Comparison of ENCODE assay signal across 27 mouse cellular contexts in the genomic region with DNA sequence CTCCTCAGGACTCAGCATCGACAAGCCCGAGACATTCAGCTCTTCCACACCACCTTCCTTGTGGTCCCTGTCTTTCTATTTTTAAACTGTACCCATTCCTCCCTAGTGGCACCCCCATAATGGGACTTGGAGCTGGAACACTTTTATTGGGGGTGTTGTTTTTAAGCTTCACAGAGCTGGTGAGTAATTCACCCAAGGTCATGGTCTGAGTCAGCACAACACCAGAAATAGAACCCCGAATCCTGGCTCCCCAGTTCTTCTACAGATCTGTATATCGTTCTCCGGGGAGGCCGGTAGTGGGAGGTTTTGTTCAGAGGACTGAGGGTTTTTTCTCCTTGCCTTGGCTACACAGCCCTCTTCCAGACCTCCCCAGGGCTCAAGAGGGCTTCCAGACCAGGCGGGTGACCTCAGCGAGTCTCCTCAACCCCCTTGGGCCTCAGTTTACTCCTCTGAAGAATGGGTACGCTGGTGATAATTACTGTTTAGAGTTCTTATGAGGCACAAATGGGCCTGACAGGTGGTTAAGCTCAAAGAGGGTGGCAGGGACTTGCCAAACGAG. TPM values are rescaled to one million over a fixed set of nuclear protein-coding genes. Genes with fewer than 3 reads are reported as not detected.
DNase-seq lines count a peak whose midpoint lies in the region; ATAC-seq lines count a peak whose summit lies in the region.
"Had no signal": no experiment of that assay in that cellular context is flagged by ENCODE, and none has a peak within 500 bp of the region (broad histone marks: within the 10 kb centered on the region; RNA-seq: fewer than 3 reads in every experiment).

No protein-coding gene starts in this region.

- 88% methylated on average over 10 of the region's 10 CpGs for WGBS in hindbrain, embryonic 16.5 days

- H3K4me2 ChIP-seq in hindbrain, embryonic 16.5 days (ENCODE audit: low read length), result peak overlapping the region; percentile 63
- H3K4me2 ChIP-seq: embryonic facial prominence, embryonic 12.5 days had no signal

- H3K4me1 ChIP-seq in hindbrain, embryonic 16.5 days (ENCODE audit: control insufficient read depth, insufficient read depth, low read depth, low read length), result peaks cover 30% of the 10 kb centered on the region

- no peaks in the 10 kb centered on the region for H3K27me3 ChIP-seq in hindbrain, embryonic 16.5 days (replicated peaks; ENCODE audit: control insufficient read depth, insufficient read depth, low read length)
- H3K27me3 ChIP-seq: embryonic facial prominence, embryonic 12.5 days; Patski had no signal

- H3K36me3 ChIP-seq in hindbrain, embryonic 16.5 days (ENCODE audit: control insufficient read depth, insufficient read depth, low read length), result no peaks in the 10 kb centered on the region
- H3K36me3 ChIP-seq: embryonic facial prominence, embryonic 12.5 days had no signal

- H3K9ac ChIP-seq in hindbrain, embryonic 16.5 days (ENCODE audit: low read depth, low read length), result 0 out of 2 replicates have a peak overlapping the region, but pooled peaks have one; percentile 22
- H3K9ac ChIP-seq: embryonic facial prominence, embryonic 12.5 days had no signal

- H3K4me3 ChIP-seq in hindbrain, embryonic 16.5 days (ENCODE audit: low read length), result no peak overlapping the region
- H3K4me3 ChIP-seq: embryonic facial prominence, embryonic 12.5 days had no signal

- peak; percentile 89 for DNase-seq in heart, adult 11 months
- DNase-seq in heart, postnatal 4 days, result no peak
- peak; percentile 56 for DNase-seq in right cerebral cortex, adult 18-20 months
- no peak for DNase-seq in right cerebral cortex, postnatal 4 days
- DNase-seq in frontal cortex, postnatal 25 days (ENCODE audit: low spot score in 2 of 2), result no peak
- no peak for DNase-seq in kidney, adult 9 months
- DNase-seq in thymus, postnatal 36 days, result no peak
- DNase-seq: B cell, adult 2 months; cerebellum, adult 8-10 months; gastrocnemius, postnatal 10 days; kidney, adult 8-10 months; kidney, postnatal 36 days; left cerebral cortex, postnatal 4 days; lung, adult 18-20 months had no signal

- H3K27ac ChIP-seq in hindbrain, embryonic 16.5 days (ENCODE audit: low read depth, low read length), result no peak overlapping the region; the same call in 1 of the 2 replicates
- H3K27ac ChIP-seq: embryonic facial prominence, embryonic 12.5 days had no signal

- no peaks in the 10 kb centered on the region for H3K9me3 ChIP-seq in hindbrain, embryonic 16.5 days (ENCODE audit: control insufficient read depth, low read length)
- H3K9me3 ChIP-seq: embryonic facial prominence, embryonic 12.5 days had no signal

- ATAC-seq in hindbrain, embryonic 16.5 days, result no peak
- ATAC-seq: activated CD4-positive, CD25-positive, alpha-beta regulatory T cell, adult 4 months; forebrain, embryonic 16.5 days; inflammation-experienced regulatory T-cells, adult 6 months; Patski had no signal

RNA-seq across cellular contexts. Expression of a gene that starts 2.7 kb away (rescaled TPM):
- 1 to 10 TPM; 6.3 to 8.8 TPM for total RNA-seq in heart, postnatal 4 days (2021)
- polyA plus RNA-seq in hindbrain, embryonic 16.5 days (2015; fragmentation: Nextera tagmentation; extraction: Ambion mirVana), result 287 and 292 TPM in 2 replicates
- total RNA-seq: common myeloid progenitor, adult 5-6 weeks had no signal
- polyA plus RNA-seq: activated CD4-positive, CD25-positive, alpha-beta regulatory T cell, adult 4 months; inflammation-experienced regulatory T-cells, adult 6 months had no signal

RNA-seq across cellular contexts. Expression of a gene that starts 13.2 kb away (rescaled TPM):
- total RNA-seq in heart, postnatal 4 days (2021), result 1 to 10 TPM; 7.9 to 9.1 TPM
- 88.2 and 105 TPM in 2 replicates for polyA plus RNA-seq in hindbrain, embryonic 16.5 days (2015; fragmentation: Nextera tagmentation; extraction: Ambion mirVana)

RNA-seq across cellular contexts. Expression of a gene that starts 21.5 kb away (rescaled TPM):
- 10 to 100 TPM; 21.1 to 22.2 TPM for total RNA-seq in heart, postnatal 4 days (2021)
- 122 and 142 TPM in 2 replicates for polyA plus RNA-seq in hindbrain, embryonic 16.5 days (2015; fragmentation: Nextera tagmentation; extraction: Ambion mirVana)

RNA-seq across cellular contexts. Expression of a gene that starts 41.1 kb away (rescaled TPM):
- not detected for total RNA-seq in heart, postnatal 4 days (2021)
- not detected in 2 replicates for polyA plus RNA-seq in hindbrain, embryonic 16.5 days (2015; fragmentation: Nextera tagmentation; extraction: Ambion mirVana)
- total RNA-seq: common myeloid progenitor, adult 5-6 weeks; gastrocnemius, postnatal 10 days; heart, adult 8-10 months; layer of hippocampus, postnatal 25 days; left cerebral cortex, postnatal 4 days; liver, adult 2 months had no signal
- polyA plus RNA-seq: activated CD4-positive, CD25-positive, alpha-beta regulatory T cell, adult 4 months; embryonic facial prominence, embryonic 12.5 days; forebrain, embryonic 16.5 days; heart, embryonic 16.5 days; inflammation-experienced regulatory T-cells, adult 6 months; liver, adult 2 months; macrophage; neural tube, embryonic 14.5 days; Patski had no signal

RNA-seq across cellular contexts. Expression of a gene that starts 48.4 kb away (rescaled TPM):
- total RNA-seq in heart, postnatal 4 days (2021), result 10 to 100 TPM; 26.6 to 27.4 TPM
- polyA plus RNA-seq in hindbrain, embryonic 16.5 days (2015; fragmentation: Nextera tagmentation; extraction: Ambion mirVana), result 44.4 and 48.9 TPM in 2 replicates

Comparison
In these comparisons a context has a peak if more than half of its experiments do, and no peak if none do; other contexts are left out.
1. DNase-seq: peak in heart, adult 11 months (single experiment) and right cerebral cortex, adult 18-20 months (single experiment); none in heart, postnatal 4 days (single experiment), right cerebral cortex, postnatal 4 days (single experiment), frontal cortex, postnatal 25 days (0 of 2), kidney, adult 9 months (single experiment) and thymus, postnatal 36 days (0 of 2).